Comparison of ENCODE assay signal across 8 mouse cellular contexts in the genomic region with DNA sequence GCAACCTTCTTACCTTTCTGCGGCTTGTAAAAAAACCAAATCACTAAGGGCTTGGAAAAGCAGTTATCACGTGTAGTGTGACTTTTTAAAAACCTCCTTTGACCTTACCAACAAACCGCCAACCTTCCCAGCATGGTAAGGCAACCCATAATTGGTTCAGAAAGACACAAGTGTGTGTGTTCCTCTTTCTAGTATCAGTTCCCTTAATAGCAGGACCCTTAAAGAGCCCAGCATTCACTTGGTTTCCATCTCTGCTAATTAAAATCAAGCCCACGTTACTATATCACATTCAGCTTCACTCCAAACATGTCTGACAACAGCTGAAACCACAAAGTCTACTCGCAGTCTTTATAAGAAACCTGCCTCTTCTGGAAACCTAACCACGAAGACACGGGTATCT. TPM values are rescaled to one million over a fixed set of nuclear protein-coding genes. Genes with fewer than 3 reads are reported as not detected.
DNase-seq lines count a peak whose midpoint lies in the region; ATAC-seq and TF ChIP-seq lines count a peak whose summit lies in the region.

No protein-coding gene starts in this region.

- H3K36me3 ChIP-seq in embryonic facial prominence, embryonic 14.5 days (ENCODE audit: control insufficient read depth, insufficient read depth, low read length), result no peaks in the 10 kb centered on the region
- peaks cover 16% of the 10 kb centered on the region; the same call in 1 of the 2 replicates for H3K36me3 ChIP-seq in liver, embryonic 12.5 days
- no peaks in the 10 kb centered on the region for H3K36me3 ChIP-seq in neural tube, embryonic 15.5 days

- DNase-seq in lung, adult 2 months, result no peak
- no peak for DNase-seq in lung, postnatal 4 days
- DNase-seq in embryonic facial prominence, embryonic 14.5 days (ENCODE audit: low spot score), result no peak
- DNase-seq in adrenal gland, postnatal 25 days, result no peak
- no peak for DNase-seq in cerebellum, postnatal 14 days
- no peak for DNase-seq in left cerebral cortex, postnatal 4 days

- no peaks in the 10 kb centered on the region for H3K27me3 ChIP-seq in embryonic facial prominence, embryonic 14.5 days (replicated peaks; ENCODE audit: control insufficient read depth, insufficient read depth, low read length)
- H3K27me3 ChIP-seq in liver, embryonic 12.5 days (replicated peaks), result peaks cover 2% of the 10 kb centered on the region; the same call in 1 of the 2 replicates
- no peaks in the 10 kb centered on the region for H3K27me3 ChIP-seq in neural tube, embryonic 15.5 days (replicated peaks)

- H3K4me3 ChIP-seq in lung, adult 2 months (replicated peaks; ENCODE audit: extremely low read depth, low read depth, low read length), result peak overlapping the region; percentile 5
- H3K4me3 ChIP-seq in embryonic facial prominence, embryonic 14.5 days (ENCODE audit: low read depth, low read length), result peak overlapping the region; percentile 88
- peak overlapping the region; percentile 94 for H3K4me3 ChIP-seq in liver, embryonic 12.5 days
- peak overlapping the region; percentile 91 for H3K4me3 ChIP-seq in neural tube, embryonic 15.5 days (replicated peaks)

- no peaks in the 10 kb centered on the region for H3K9me3 ChIP-seq in embryonic facial prominence, embryonic 14.5 days (ENCODE audit: control insufficient read depth, low read length)
- no peaks in the 10 kb centered on the region for H3K9me3 ChIP-seq in liver, embryonic 12.5 days (replicated peaks)
- H3K9me3 ChIP-seq in neural tube, embryonic 15.5 days (replicated peaks), result no peaks in the 10 kb centered on the region

- 69% methylated on average over 7 of the region's 7 CpGs for WGBS in lung, adult 2 months
- 57% methylated on average over 7 of the region's 7 CpGs for WGBS in embryonic facial prominence, embryonic 14.5 days
- WGBS in liver, embryonic 12.5 days (ENCODE audit: insufficient replicate concordance), result 35% methylated on average over 7 of the region's 7 CpGs
- 51% methylated on average over 7 of the region's 7 CpGs for WGBS in neural tube, embryonic 15.5 days

- TF ChIP-seq CTCF in lung, adult 2 months (IDR thresholded peaks at IDR 0.05; ENCODE audit: insufficient read depth, low read length), result no peak

- no peak overlapping the region for H3K9ac ChIP-seq in embryonic facial prominence, embryonic 14.5 days (ENCODE audit: low read depth, low read length)
- peak overlapping the region; percentile 96 for H3K9ac ChIP-seq in liver, embryonic 12.5 days
- H3K9ac ChIP-seq in neural tube, embryonic 15.5 days (replicated peaks), result peak overlapping the region; percentile 96

- peaks cover 14% of the 10 kb centered on the region for H3K4me1 ChIP-seq in lung, adult 2 months (ENCODE audit: control insufficient read depth, insufficient read depth, low read length)
- H3K4me1 ChIP-seq in embryonic facial prominence, embryonic 14.5 days (ENCODE audit: control insufficient read depth, insufficient read depth, low read length), result peaks cover 20% of the 10 kb centered on the region
- H3K4me1 ChIP-seq in liver, embryonic 12.5 days, result peaks cover 61% of the 10 kb centered on the region
- peaks cover 55% of the 10 kb centered on the region for H3K4me1 ChIP-seq in neural tube, embryonic 15.5 days

- peak overlapping the region; percentile 92 for H3K4me2 ChIP-seq in embryonic facial prominence, embryonic 14.5 days (ENCODE audit: low read depth, low read length)
- peak overlapping the region; percentile 89 for H3K4me2 ChIP-seq in liver, embryonic 12.5 days
- peak overlapping the region; percentile 71 for H3K4me2 ChIP-seq in neural tube, embryonic 15.5 days

- intact Hi-C loops in left cerebral cortex, postnatal 4 days (cut with DNase I), result no loop called here

- no peak for TF ChIP-seq POLR2A in lung, adult 2 months (IDR thresholded peaks at IDR 0.05; ENCODE audit: borderline replicate concordance, extremely low read depth, low read depth, low read length)

- no peak overlapping the region for H3K27ac ChIP-seq in embryonic facial prominence, embryonic 14.5 days (replicated peaks; ENCODE audit: low read depth, low read length)
- H3K27ac ChIP-seq in liver, embryonic 12.5 days, result peak overlapping the region; percentile 97
- 0 out of 2 replicates have a peak overlapping the region, but pooled peaks have one; percentile 99 for H3K27ac ChIP-seq in neural tube, embryonic 15.5 days (replicated peaks)

- ATAC-seq in embryonic facial prominence, embryonic 14.5 days (ENCODE audit: low read depth), result no peak
- no peak for ATAC-seq in liver, embryonic 12.5 days
- no peak for ATAC-seq in neural tube, embryonic 15.5 days (ENCODE audit: low FRiP score)

RNA-seq across cellular contexts. Expression of a gene that starts 2.5 kb away (rescaled TPM):
- 12.0 and 13.7 TPM in 2 replicates for polyA plus RNA-seq in lung, adult 2 months (2012; rRNA removed)
- 19.2 and 23.4 TPM in 2 replicates for polyA plus RNA-seq in embryonic facial prominence, embryonic 14.5 days (2014; fragmentation: Nextera tagmentation; extraction: Ambion mirVana)
- 41.7 and 42.4 TPM in 2 replicates for polyA plus RNA-seq in liver, embryonic 12.5 days (2016; fragmentation: Nextera tagmentation; extraction: Ambion mirVana)
- polyA plus RNA-seq in neural tube, embryonic 15.5 days (2015; fragmentation: Nextera tagmentation; extraction: Ambion mirVana), result 53.4 and 63.0 TPM in 2 replicates
- 18.2 and 23.7 TPM in 2 replicates for total RNA-seq in adrenal gland, postnatal 25 days (2021)
- total RNA-seq in left cerebral cortex, postnatal 4 days (2021), result 10 to 100 TPM; 63.0 to 68.0 TPM

Comparison
In these comparisons a context has a peak if more than half of its experiments do, and no peak if none do; other contexts are left out.
1. H3K4me3 ChIP-seq: peak in every context shown above with its lines; median percentile 94 in liver, embryonic 12.5 days; 91 in neural tube, embryonic 15.5 days; 88 in embryonic facial prominence, embryonic 14.5 days; 5 in lung, adult 2 months.